Mouse (Mus musculus) cerebellum, adult 2 months (tissue): ENCODE results near the gene Pdap1. TPM values are rescaled to one million over a fixed set of nuclear protein-coding genes. Genes with fewer than 3 reads are reported as not detected.

ENCODE experiments used
- DNase-seq, 2 experiments: peaks; one replicate each; pipeline ENCODE4 v3.0.0; 2021
- H3K27ac ChIP-seq: fragments of 200-500 bp; 2 replicates; pipeline ENCODE4 v1.5.1; 2012; ENCODE audit warnings: low read length, control low read depth, inconsistent platforms; ENCODE audit not compliant: insufficient read depth
- H3K27me3 ChIP-seq: fragments of 200-500 bp; 2 replicates; pipeline ENCODE4 v1.6.1; 2012; ENCODE audit warnings: inconsistent platforms, mild to moderate bottlenecking, low read length, moderate library complexity; ENCODE audit not compliant: control insufficient read depth, insufficient read depth
- H3K4me1 ChIP-seq: fragments of 200-500 bp; 2 replicates; pipeline ENCODE4 v1.6.1; 2011; ENCODE audit warnings: low read length; ENCODE audit not compliant: control insufficient read depth, insufficient read depth
- H3K4me3 ChIP-seq: fragments of 200-500 bp; replicated peaks from 2 replicates; pipeline ENCODE3; 2011; ENCODE audit warnings: mild to moderate bottlenecking, low read depth, low read length, control low read depth; ENCODE audit not compliant: insufficient read depth
- CTCF ChIP-seq: fragments of 200-500 bp; IDR thresholded peaks from 2 replicates; pipeline ENCODE4 v1.5.1; 2011; ENCODE audit warnings: low read depth, mild to moderate bottlenecking, control low read depth, low read length, moderate library complexity, borderline replicate concordance; ENCODE audit not compliant: insufficient read depth
- POLR2A ChIP-seq: fragments of 200-500 bp; IDR thresholded peaks from 2 replicates; pipeline ENCODE4 v1.6.1; 2011; ENCODE audit warnings: low read length, control low read depth, borderline replicate concordance; ENCODE audit not compliant: insufficient read depth
- WGBS: fragments of 180-500 bp; shearing (Covaris S2); methylation state at CpG from one replicate; pipeline ENCODE4 v1.1.7; 2018; 5-methylcytosine and 5-hydroxymethylcytosine counted together
- polyA plus RNA-seq: library from polyadenylated mRNA; depleted of rRNA; stranded (reverse); fragments of >200 nt; gene quantifications from 2 replicates; pipeline ENCODE4 v1.2.3, GENCODE M21; 2012; rRNA removed

The Pdap1 gene
- 61.0 and 70.4 TPM in 2 replicates for polyA plus RNA-seq

GRCm38 (mm10) chr5:145139571-145140519 lies at the start of gene Pdap1, which contains the start of gene Bud31:
Gene Pdap1 (minus strand): TSS chr5:145140238.
Gene Bud31 (plus strand): TSS chr5:145140362.
- H3K4me1 ChIP-seq = no peaks in the 10 kb centered on the region
- under 1% methylated on average over 83 of the region's 84 CpGs for WGBS
- H3K27me3 ChIP-seq = no peaks in the 10 kb centered on the region
- peak within 1 kb of the TSS; percentile 90 for H3K27ac ChIP-seq
- H3K4me3 ChIP-seq = peak within 1 kb of the TSS; percentile 98
- peak; percentile 95 to 98 for DNase-seq
- TF ChIP-seq CTCF (no peak), POLR2A (peak; percentile 82)

DNA sequence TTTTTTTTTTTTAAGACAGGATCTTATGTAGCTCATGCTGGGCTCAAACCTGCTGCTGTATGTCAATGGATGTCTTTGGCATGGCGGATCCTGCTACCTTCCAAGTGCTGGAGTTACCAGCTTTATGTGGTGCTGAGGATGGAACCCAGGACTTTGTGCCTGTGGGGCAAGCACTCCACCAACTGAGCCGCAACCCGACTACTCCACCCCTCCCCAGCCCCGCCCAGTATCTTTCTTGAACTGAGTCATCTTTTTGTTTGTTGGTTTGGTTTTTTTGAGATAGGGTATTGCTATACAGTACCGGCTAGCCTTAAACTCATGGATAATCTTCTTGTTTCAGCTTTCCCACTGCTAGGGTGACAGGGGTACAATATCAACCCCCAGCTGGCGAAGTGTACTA lies 49.4 kb upstream of the Pdap1 start:
- TF ChIP-seq CTCF = no peak
- TF ChIP-seq POLR2A = no peak
- no peak overlapping the region for H3K27ac ChIP-seq
- DNase-seq = no peak
- H3K4me3 ChIP-seq = no peak overlapping the region
- no peaks in the 10 kb centered on the region for H3K27me3 ChIP-seq
- peaks cover 5% of the 10 kb centered on the region; the same call in 1 of the 2 replicates for H3K4me1 ChIP-seq
- WGBS = 94% methylated on average over 6 of the region's 6 CpGs

DNA sequence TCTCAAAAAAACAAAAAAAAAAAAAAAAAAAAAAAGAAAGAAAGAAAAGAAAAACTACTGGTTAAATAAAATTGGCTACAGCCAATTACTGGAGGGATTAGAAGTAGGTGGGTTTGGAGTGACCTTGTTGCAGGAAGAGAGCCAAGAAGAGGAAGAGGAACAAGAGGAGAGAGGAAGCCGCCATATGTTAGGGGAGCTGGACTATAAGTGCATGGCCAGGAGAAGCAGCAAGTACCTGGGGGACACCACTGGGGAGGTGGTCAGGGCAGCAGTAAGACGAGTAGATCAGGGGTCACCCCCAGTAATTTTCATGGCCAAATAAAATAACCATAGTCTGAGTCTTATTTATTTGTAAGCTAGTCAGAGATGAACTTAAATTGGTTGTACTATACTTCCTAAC lies 45.2 kb upstream of the Pdap1 start:
- no peak overlapping the region for H3K27ac ChIP-seq
- H3K4me1 ChIP-seq = peaks cover 5% of the 10 kb centered on the region; the same call in 1 of the 2 replicates
- H3K4me3 ChIP-seq = no peak overlapping the region
- no peaks in the 10 kb centered on the region for H3K27me3 ChIP-seq
- no peak for TF ChIP-seq POLR2A
- TF ChIP-seq CTCF = no peak
- 74% methylated on average over 2 of the region's 2 CpGs for WGBS
- no peak for DNase-seq

DNA sequence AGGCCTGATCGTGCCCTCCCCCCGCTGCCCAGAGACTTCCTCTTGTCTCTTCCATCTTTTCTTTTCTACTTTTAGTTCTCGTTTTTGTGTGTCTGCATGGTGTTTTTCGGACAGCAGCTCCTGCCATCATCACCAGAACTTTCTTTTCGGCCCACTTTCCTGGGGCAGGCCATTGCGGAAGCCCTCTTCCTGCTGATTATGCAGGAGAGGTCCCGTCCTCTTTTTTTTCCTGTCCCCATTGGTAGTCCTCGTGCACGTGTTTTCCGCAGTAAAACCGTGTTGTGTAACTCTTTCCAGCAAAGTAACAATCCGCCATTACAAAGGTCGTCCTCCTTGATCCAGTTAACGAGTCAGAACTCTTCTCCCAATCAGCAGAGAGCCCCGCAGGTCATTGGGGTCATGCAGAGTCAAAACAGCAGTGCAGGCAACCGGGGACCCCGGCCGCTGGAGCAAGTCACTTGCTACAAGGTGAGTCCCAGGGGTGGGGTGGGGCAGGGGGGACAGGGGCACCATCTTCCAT lies 38.5 kb upstream of the Pdap1 start:
- no peaks in the 10 kb centered on the region for H3K4me1 ChIP-seq
- no peak overlapping the region for H3K27ac ChIP-seq
- H3K4me3 ChIP-seq = no peak overlapping the region
- WGBS = 84% methylated on average over 18 of the region's 18 CpGs
- no peak for TF ChIP-seq CTCF
- DNase-seq = no peak
- H3K27me3 ChIP-seq = no peaks in the 10 kb centered on the region

DNA sequence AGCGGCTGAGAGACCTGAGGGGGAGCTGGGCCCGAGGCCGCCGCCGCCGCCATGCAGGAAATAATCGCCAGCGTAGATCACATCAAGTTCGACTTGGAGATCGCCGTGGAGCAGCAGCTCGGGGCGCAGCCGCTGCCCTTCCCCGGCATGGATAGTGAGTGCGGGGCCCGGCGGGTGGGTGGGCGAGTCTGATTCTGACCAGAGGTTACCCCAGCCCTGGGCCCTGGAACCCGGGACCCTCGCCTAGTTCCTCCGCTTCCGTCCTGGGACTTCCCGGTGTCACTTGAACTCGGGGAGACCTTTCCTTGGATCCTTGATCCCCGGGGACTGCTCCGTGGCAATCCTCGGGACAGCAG lies 27.2 kb upstream of the Pdap1 start:
- no peaks in the 10 kb centered on the region for H3K27me3 ChIP-seq
- peak overlapping the region; percentile 91 for H3K4me3 ChIP-seq
- no peak for DNase-seq
- TF ChIP-seq CTCF = no peak
- no peak for TF ChIP-seq POLR2A
- H3K4me1 ChIP-seq = peaks cover 9% of the 10 kb centered on the region
- H3K27ac ChIP-seq = 0 out of 2 replicates have a peak overlapping the region, but pooled peaks have one; percentile 59
- 1% methylated on average over 28 of the region's 28 CpGs for WGBS

DNA sequence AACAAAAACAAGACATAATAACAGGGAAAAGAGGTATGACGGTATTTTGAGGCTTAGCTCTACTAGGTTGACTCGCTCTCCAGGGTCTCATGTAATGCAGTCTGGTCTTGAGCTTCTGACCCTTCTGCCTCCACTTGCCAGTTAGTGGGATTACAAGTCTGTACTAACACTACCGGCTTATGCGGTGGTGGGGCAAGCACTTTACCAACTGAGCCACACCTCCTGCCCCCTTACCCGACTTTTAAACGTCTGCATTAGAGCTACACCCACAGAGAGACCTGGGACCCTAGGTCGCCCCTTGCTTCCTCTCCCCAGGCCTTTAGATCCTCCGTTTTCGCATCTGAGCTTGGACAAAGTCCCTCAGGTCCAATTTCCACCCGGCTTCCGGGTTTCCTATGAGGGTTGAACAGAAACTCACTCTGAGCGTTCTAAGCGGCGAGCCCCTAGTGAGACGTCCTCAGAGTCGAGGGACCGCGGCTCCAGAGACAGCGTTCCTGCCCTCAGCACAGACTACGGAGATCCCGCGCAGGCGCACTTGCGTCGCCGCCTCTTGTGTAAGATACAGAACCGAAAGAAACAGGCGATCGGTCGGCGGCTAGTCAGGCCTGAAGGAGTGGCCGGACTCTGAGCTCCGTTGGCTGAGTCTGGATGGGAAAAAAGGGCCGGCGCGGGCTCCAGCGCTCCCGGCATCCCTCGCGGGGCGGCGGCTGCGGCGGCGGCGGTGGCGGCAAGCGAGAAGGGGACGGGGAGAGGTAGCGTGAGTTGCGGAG lies 26.7 kb upstream of the Pdap1 start, which contains the start of the genes Ptcd1 and Cpsf4:
Gene Ptcd1, minus strand, starts transcription at position 573 of the 770 bp plus-strand sequence.
Gene Cpsf4, plus strand, starts transcription at position 678 of the 770 bp plus-strand sequence.
- H3K4me3 ChIP-seq = peak within 1 kb of the TSS; percentile 91
- WGBS = under 1% methylated on average over 51 of the region's 51 CpGs
- H3K27me3 ChIP-seq = no peaks in the 10 kb centered on the region
- peaks cover 9% of the 10 kb centered on the region for H3K4me1 ChIP-seq
- H3K27ac ChIP-seq = peak within 1 kb of the TSS; percentile 83
- TF ChIP-seq POLR2A = peak; percentile 92
- no peak for TF ChIP-seq CTCF
- DNase-seq = peak; percentile 99

DNA sequence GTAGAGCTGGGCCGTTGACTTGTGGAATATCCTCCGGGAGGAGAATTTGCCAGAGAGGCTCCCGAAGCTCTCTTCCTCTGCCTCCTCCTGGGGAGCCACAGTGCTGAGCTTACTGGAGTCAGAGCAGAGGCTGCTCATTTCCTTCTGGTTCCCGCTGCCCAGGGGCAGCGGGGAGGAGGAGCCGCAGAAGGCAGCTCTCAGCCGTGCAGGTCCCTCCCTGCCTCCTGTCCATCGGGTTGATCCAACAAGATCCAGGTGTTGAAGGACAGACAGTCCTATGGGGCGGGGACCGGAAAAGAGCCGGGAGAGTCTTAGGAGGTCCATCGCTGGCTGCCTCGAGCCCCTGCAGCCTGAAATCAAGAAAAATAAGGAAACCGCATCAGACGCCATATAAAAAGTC lies 25.1 kb upstream of the Pdap1 start:
- no peaks in the 10 kb centered on the region for H3K27me3 ChIP-seq
- no peak for DNase-seq
- H3K27ac ChIP-seq = no peak overlapping the region
- H3K4me3 ChIP-seq = no peak overlapping the region
- H3K4me1 ChIP-seq = peaks cover 9% of the 10 kb centered on the region
- TF ChIP-seq CTCF (no peak), POLR2A (no peak)
- 80% methylated on average over 15 of the region's 15 CpGs for WGBS
